Comparison of ENCODE assay signal across 29 mouse cellular contexts in the genomic region with DNA sequence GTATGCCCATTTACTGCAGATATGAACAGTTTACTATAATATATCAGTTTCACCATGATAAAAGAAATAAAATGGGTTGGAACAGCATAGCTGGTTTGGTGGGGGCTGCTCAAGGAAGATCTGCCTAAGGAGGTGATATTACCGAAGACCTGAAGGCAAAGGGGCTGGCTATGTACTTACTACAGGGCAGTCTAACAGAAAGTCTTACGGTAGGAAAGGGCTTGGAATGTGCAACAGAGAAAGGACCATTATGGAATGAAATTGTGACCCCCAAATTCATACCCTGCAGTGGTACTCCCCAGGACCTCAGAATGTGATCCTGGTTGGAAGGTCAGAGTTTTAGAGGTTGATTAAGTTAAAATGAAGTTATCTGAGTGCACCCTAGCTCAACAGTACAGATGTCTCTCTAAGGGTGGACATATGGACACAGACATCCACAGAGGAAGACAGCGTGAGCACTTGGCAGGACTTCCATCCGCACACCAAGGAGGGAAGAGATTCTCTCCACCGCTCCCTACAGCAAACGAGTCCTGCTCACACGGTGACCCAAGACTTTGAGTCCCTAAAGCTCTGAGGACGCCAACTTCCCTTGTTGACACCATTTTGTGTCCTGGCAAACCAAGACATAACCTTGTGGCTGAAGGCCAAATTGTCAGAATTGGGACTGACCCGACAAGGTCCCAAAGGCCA. TPM values are rescaled to one million over a fixed set of nuclear protein-coding genes. Genes with fewer than 3 reads are reported as not detected.
DNase-seq lines count a peak whose midpoint lies in the region; ATAC-seq lines count a peak whose summit lies in the region.
"Had no signal": no experiment of that assay in that cellular context is flagged by ENCODE, and none has a peak within 500 bp of the region (broad histone marks: within the 10 kb centered on the region; RNA-seq: fewer than 3 reads in every experiment).

No protein-coding gene starts in this region.

- ATAC-seq in midbrain, embryonic 11.5 days (ENCODE audit: low FRiP score) = no peak
- no peak for ATAC-seq in midbrain, embryonic 16.5 days
- ATAC-seq in inflammation-experienced regulatory T-cells, adult 6 months = no peak
- ATAC-seq: activated CD4-positive, CD25-positive, alpha-beta regulatory T cell, adult 4 months; lung, postnatal 0 days had no signal

- 83% methylated on average over 9 of the region's 9 CpGs for WGBS in heart, embryonic 10.5 days
- WGBS in midbrain, embryonic 11.5 days = 93% methylated on average over 9 of the region's 9 CpGs
- WGBS in midbrain, embryonic 16.5 days = 86% methylated on average over 9 of the region's 9 CpGs

- no peak for DNase-seq in heart, embryonic 10.5 days (ENCODE audit: low spot score)
- no peak for DNase-seq in heart, postnatal 14 days
- DNase-seq in midbrain, embryonic 11.5 days (ENCODE audit: low spot score, missing footprints) = peak; percentile 75
- DNase-seq in cerebellum, adult 8-10 months = peak; percentile 49
- DNase-seq in frontal cortex, postnatal 10 days (ENCODE audit: low spot score in 2 of 2) = no peak
- DNase-seq: adrenal gland, adult 8-10 months; gastrocnemius, postnatal 10 days; heart, adult 18-20 months; kidney, adult 18-20 months; kidney, postnatal 4 days; right cerebral cortex, adult 18-20 months; right cerebral cortex, postnatal 4 days; thymus, adult 18-20 months had no signal

- no peak overlapping the region for H3K9ac ChIP-seq in midbrain, embryonic 11.5 days (ENCODE audit: low read length)
- H3K9ac ChIP-seq in midbrain, embryonic 16.5 days (ENCODE audit: low read depth, low read length) = no peak overlapping the region
- H3K9ac ChIP-seq: hindbrain, embryonic 12.5 days had no signal

- H3K9me3 ChIP-seq in heart, embryonic 10.5 days = no peaks in the 10 kb centered on the region
- H3K9me3 ChIP-seq in midbrain, embryonic 11.5 days (ENCODE audit: control insufficient read depth, low read length) = no peaks in the 10 kb centered on the region
- H3K9me3 ChIP-seq in midbrain, embryonic 16.5 days (replicated peaks; ENCODE audit: control insufficient read depth, low read length, poor library complexity, severe bottlenecking) = no peaks in the 10 kb centered on the region
- H3K9me3 ChIP-seq: hindbrain, embryonic 12.5 days; limb, embryonic 10.5 days had no signal

- peaks cover 20% of the 10 kb centered on the region for H3K4me1 ChIP-seq in heart, embryonic 10.5 days
- no peaks in the 10 kb centered on the region for H3K4me1 ChIP-seq in midbrain, embryonic 11.5 days (ENCODE audit: control insufficient read depth, insufficient read depth, low read length)
- peaks cover 8% of the 10 kb centered on the region; the same call in 1 of the 2 replicates for H3K4me1 ChIP-seq in midbrain, embryonic 16.5 days (ENCODE audit: control insufficient read depth, insufficient read depth, low read length)

- peak overlapping the region; percentile 87; the same call in 1 of the 2 replicates for H3K27ac ChIP-seq in heart, embryonic 10.5 days
- H3K27ac ChIP-seq in midbrain, embryonic 11.5 days (ENCODE audit: low read depth, low read length) = no peak overlapping the region
- H3K27ac ChIP-seq in midbrain, embryonic 16.5 days (ENCODE audit: low read length) = no peak overlapping the region
- H3K27ac ChIP-seq: hindbrain, embryonic 12.5 days; limb, embryonic 10.5 days; macrophage had no signal

- no peaks in the 10 kb centered on the region for H3K27me3 ChIP-seq in heart, embryonic 10.5 days (ENCODE audit: insufficient read depth, poor library complexity, severe bottlenecking)
- no peaks in the 10 kb centered on the region for H3K27me3 ChIP-seq in midbrain, embryonic 11.5 days (ENCODE audit: control insufficient read depth, insufficient read depth, low read length)
- no peaks in the 10 kb centered on the region for H3K27me3 ChIP-seq in midbrain, embryonic 16.5 days (ENCODE audit: control insufficient read depth, insufficient read depth, low read depth, low read length)
- H3K27me3 ChIP-seq: hindbrain, embryonic 12.5 days had no signal

- H3K4me3 ChIP-seq in heart, embryonic 10.5 days = no peak overlapping the region
- no peak overlapping the region for H3K4me3 ChIP-seq in midbrain, embryonic 11.5 days (ENCODE audit: low read depth, low read length)
- no peak overlapping the region for H3K4me3 ChIP-seq in midbrain, embryonic 16.5 days (ENCODE audit: low read depth, low read length)
- H3K4me3 ChIP-seq: hindbrain, embryonic 12.5 days; limb, embryonic 10.5 days had no signal

- intact Hi-C loops in heart, postnatal 14 days (cut with DNase I) = no loop called here

- no peaks in the 10 kb centered on the region for H3K36me3 ChIP-seq in heart, embryonic 10.5 days
- no peaks in the 10 kb centered on the region for H3K36me3 ChIP-seq in midbrain, embryonic 11.5 days (ENCODE audit: control insufficient read depth, insufficient read depth, low read length)
- H3K36me3 ChIP-seq in midbrain, embryonic 16.5 days (ENCODE audit: control insufficient read depth, insufficient read depth, low read length) = no peaks in the 10 kb centered on the region
- H3K36me3 ChIP-seq: hindbrain, embryonic 12.5 days; limb, embryonic 10.5 days had no signal

- no peak overlapping the region for H3K4me2 ChIP-seq in midbrain, embryonic 11.5 days
- no peak overlapping the region for H3K4me2 ChIP-seq in midbrain, embryonic 16.5 days (ENCODE audit: low read length)
- H3K4me2 ChIP-seq: hindbrain, embryonic 12.5 days had no signal

RNA-seq across cellular contexts. Expression of a gene that starts 53.1 kb away (rescaled TPM):
- 0.55 and 0.71 TPM in 2 replicates for polyA plus RNA-seq in heart, embryonic 10.5 days (2016; fragmentation: Nextera tagmentation; extraction: Ambion mirVana)
- under 1 TPM; 0.48 to 0.63 TPM for total RNA-seq in heart, postnatal 14 days (2021)
- polyA plus RNA-seq in midbrain, embryonic 11.5 days (2014; fragmentation: Nextera tagmentation; extraction: Ambion mirVana) = 0.16 and 0.34 TPM in 2 replicates
- not detected in 2 replicates for polyA plus RNA-seq in midbrain, embryonic 16.5 days (2015; fragmentation: Nextera tagmentation; extraction: Ambion mirVana)
- not detected for polyA plus RNA-seq in inflammation-experienced regulatory T-cells, adult 6 months (2017; shearing (Covaris generic))
- total RNA-seq: layer of hippocampus, postnatal 10 days; left cerebral cortex, adult 8-10 months; midbrain, postnatal 0 days had no signal
- polyA plus RNA-seq: activated CD4-positive, CD25-positive, alpha-beta regulatory T cell, adult 4 months; brain, embryonic 14.5 days; embryonic facial prominence, embryonic 14.5 days; forebrain, embryonic 14.5 days; heart, embryonic 16.5 days; hindbrain, embryonic 12.5 days; kidney, embryonic 16.5 days; limb, embryonic 10.5 days; macrophage; neural tube, embryonic 14.5 days had no signal

Comparison
In these comparisons a context has a peak if more than half of its experiments do, and no peak if none do; other contexts are left out.
1. DNase-seq: peak in midbrain, embryonic 11.5 days (single experiment) and cerebellum, adult 8-10 months (single experiment); none in heart, embryonic 10.5 days (single experiment), heart, postnatal 14 days (0 of 2) and frontal cortex, postnatal 10 days (0 of 2).